Mouse (Mus musculus): ENCODE data around the gene Chn2. TPM values are rescaled to one million over a fixed set of nuclear protein-coding genes. Genes with fewer than 3 reads are reported as not detected.

The Chn2 gene
- total RNA-seq, 2 experiments from 2014 or later: 1.0 to 1.3 TPM

GRCm38 (mm10) chr6:54331765-54332164 lies 292.4 kb downstream of the Chn2 start:
- intact Hi-C loops (cut with DNase I): no loop called here
- H3K27ac ChIP-seq: no peak overlapping the region
- TF ChIP-seq CTCF (IDR thresholded peaks at IDR 0.05): no peak
- no peak overlapping the region for H3K4me3 ChIP-seq
- DNase-seq: no peak

GRCm38 (mm10) chr6:54332203-54332602 lies 292.8 kb downstream of the Chn2 start:
- no peak overlapping the region for H3K4me3 ChIP-seq
- intact Hi-C loops (cut with DNase I): no loop called here
- TF ChIP-seq CTCF (IDR thresholded peaks at IDR 0.05): no peak
- DNase-seq: no peak
- H3K27ac ChIP-seq: no peak overlapping the region

- intact Hi-C loops (cut with DNase I): no loop called here
- H3K27ac ChIP-seq: peak overlapping the region; percentile 1; the same call in 1 of the 2 replicates
- peak; percentile 40 for DNase-seq
- no peak overlapping the region for H3K4me3 ChIP-seq
- TF ChIP-seq CTCF (IDR thresholded peaks at IDR 0.05): no peak
These were observed 293.8 kb downstream of the Chn2 start for GRCm38 (mm10) chr6:54333116-54333651.

- intact Hi-C loops (cut with DNase I): no loop called here
- TF ChIP-seq CTCF (IDR thresholded peaks at IDR 0.05): peak; percentile 30
These were observed 294.5 kb downstream of the Chn2 start for GRCm38 (mm10) chr6:54333652-54334396.

GRCm38 (mm10) chr6:54337321-54337720 lies 298.0 kb downstream of the Chn2 start:
- no peak for TF ChIP-seq CTCF (IDR thresholded peaks at IDR 0.05)
- intact Hi-C loops (cut with DNase I): no loop called here
- no peak for DNase-seq
- Histone ChIP-seq H3K4me3 (no peak overlapping the region), H3K27ac (no peak overlapping the region)

More at GRCm38 (mm10) chr6:54333652-54334396, 294.5 kb downstream of the Chn2 start:
- Histone ChIP-seq H3K4me3 (no peak overlapping the region), H3K27ac (peak overlapping the region; percentile 1; the same call in 1 of the 2 replicates)
- DNase-seq: peak; percentile 39

GRCm38 (mm10) chr6:54341133-54341532 lies 301.8 kb downstream of the Chn2 start:
- no peak for DNase-seq
- intact Hi-C loops (cut with DNase I): no loop called here
- no peak for TF ChIP-seq CTCF (IDR thresholded peaks at IDR 0.05)
- no peak overlapping the region for H3K27ac ChIP-seq
- no peak overlapping the region for H3K4me3 ChIP-seq

- DNase-seq: no peak
- intact Hi-C loops (cut with DNase I): no loop called here
- Histone ChIP-seq H3K27ac (no peak overlapping the region), H3K4me3 (no peak overlapping the region)
- TF ChIP-seq CTCF (IDR thresholded peaks at IDR 0.05): no peak
These were observed 302.9 kb downstream of the Chn2 start for GRCm38 (mm10) chr6:54342223-54342622.

Other genes starting within 250 kb of the Chn2 start
- 1 to 10 TPM; 1.3 to 2.2 TPM for gene Tril, start 218.7 kb upstream of the Chn2 start, total RNA-seq (2021)
- gene Cpvl, start 60.9 kb upstream of the Chn2 start, total RNA-seq (2021): not detected